Mouse (Mus musculus) olfactory bulb, adult 2 months (tissue): Measurements from ENCODE around the gene Cpxm2.

Experiments
- CTCF ChIP-seq: fragments of 200-500 bp; IDR thresholded peaks from 2 replicates; pipeline ENCODE4 v1.5.1; 2012; ENCODE audit warnings: low read depth, mild to moderate bottlenecking, low read length, moderate library complexity; ENCODE audit not compliant: insufficient read depth
- POLR2A ChIP-seq: fragments of 200-500 bp; IDR thresholded peaks from 2 replicates; pipeline ENCODE4 v1.6.1; 2012; ENCODE audit warnings: mild to moderate bottlenecking, low read depth, low read length, moderate library complexity; ENCODE audit not compliant: insufficient read depth

DNA sequence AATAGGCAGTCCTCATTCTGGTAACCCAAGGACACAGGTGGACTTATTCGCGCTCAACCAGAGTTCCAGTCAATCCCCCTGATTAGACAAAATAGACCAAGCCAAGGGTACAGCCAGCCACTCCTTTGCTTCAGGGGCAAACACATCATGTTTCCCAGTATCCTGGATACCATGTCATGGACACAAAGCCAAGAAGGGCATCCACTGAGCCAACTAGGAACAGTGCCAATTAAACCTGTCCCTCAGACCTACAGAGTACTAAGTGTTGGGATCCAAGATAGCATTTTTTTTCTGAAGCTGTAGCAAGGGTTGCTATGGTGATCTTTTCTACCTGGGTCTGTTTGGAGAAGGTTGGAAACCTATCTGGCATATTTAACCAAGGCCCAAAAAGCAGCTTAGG lies 39.1 kb upstream of the Cpxm2 start:
- TF ChIP-seq CTCF: no peak
- no peak for TF ChIP-seq POLR2A
